In genomic region chr11:104572091-104572490, GRCm38 (mm10) we compare ENCODE assay signal across 7 mouse cellular contexts. TPM values are rescaled to one million over a fixed set of nuclear protein-coding genes. Genes with fewer than 3 reads are reported as not detected.
"Had no signal": no experiment of that assay in that cellular context is flagged by ENCODE, and none has a peak within 500 bp of the region (broad histone marks: within the 10 kb centered on the region; RNA-seq: fewer than 3 reads in every experiment).

No protein-coding gene starts in this region.

- H3K36me3 ChIP-seq: limb, embryonic 10.5 days; liver, embryonic 15.5 days; midbrain, embryonic 13.5 days; stomach, embryonic 15.5 days had no signal

- H3K4me1 ChIP-seq: stomach, embryonic 15.5 days had no signal

- H3K27me3 ChIP-seq: stomach, embryonic 15.5 days had no signal

- H3K27ac ChIP-seq: liver, embryonic 15.5 days; macrophage; midbrain, embryonic 13.5 days; stomach, embryonic 15.5 days had no signal

- DNase-seq: thymus, adult 2 months; thymus, postnatal 25 days had no signal

- ATAC-seq: midbrain, embryonic 13.5 days had no signal

- H3K9ac ChIP-seq: stomach, embryonic 15.5 days had no signal

- H3K9me3 ChIP-seq: limb, embryonic 10.5 days; liver, embryonic 15.5 days; midbrain, embryonic 13.5 days; stomach, embryonic 15.5 days had no signal

RNA-seq across cellular contexts. Expression of gene Myl4, which starts 21.6 kb away (rescaled TPM):
- polyA plus RNA-seq: macrophage had no signal
